Mouse (Mus musculus): ENCODE data around the gene Nfam1. TPM values are rescaled to one million over a fixed set of nuclear protein-coding genes. Genes with fewer than 3 reads are reported as not detected.

Nfam1 gene
- polyA plus RNA-seq, 1 experiment, result not detected

DNA sequence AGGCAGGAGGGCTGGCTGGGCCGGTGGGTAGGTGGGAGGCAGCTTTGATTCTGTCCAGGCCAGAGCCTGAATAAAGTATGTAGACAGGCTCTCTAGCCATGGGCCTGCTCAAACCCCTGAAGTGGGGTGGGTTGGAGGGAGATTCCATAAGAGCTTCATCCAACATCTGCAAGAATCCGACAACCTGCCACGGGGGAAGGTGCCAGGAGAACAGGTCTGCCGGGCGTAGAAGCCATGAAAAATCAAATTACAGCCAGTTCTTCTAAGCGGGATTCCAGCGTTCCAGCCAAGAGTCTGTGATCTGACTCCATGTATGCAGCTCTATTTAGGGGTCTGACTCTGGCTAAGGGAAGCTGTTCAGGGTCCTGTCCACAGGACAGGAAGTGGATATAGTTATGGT lies 48.5 kb downstream of the Nfam1 start:
- no peak for TF ChIP-seq GATA1 (IDR thresholded peaks at IDR 0.05; ENCODE audit: low read length)

DNA sequence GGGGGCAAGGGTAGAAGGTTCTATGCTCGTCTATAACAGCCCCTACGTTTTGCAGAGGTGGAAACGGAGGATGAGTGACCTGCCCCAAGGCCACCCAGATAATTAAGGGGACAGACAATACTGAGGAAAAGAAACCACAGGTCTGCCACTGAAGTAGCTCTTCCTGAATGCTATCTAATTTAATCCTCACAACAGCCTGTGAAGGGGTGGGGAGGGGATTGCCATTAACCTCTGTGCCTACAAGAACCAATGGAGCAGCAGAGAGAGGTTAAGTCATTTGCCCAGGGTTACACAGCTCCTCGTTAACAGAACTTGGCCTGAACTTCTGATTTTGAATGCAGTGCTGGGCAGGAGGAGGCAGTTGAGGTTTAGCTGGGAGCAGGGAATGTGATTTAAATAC lies 49.0 kb downstream of the Nfam1 start:
- TF ChIP-seq GATA1 (IDR thresholded peaks at IDR 0.05; ENCODE audit: low read length), result no peak

DNA sequence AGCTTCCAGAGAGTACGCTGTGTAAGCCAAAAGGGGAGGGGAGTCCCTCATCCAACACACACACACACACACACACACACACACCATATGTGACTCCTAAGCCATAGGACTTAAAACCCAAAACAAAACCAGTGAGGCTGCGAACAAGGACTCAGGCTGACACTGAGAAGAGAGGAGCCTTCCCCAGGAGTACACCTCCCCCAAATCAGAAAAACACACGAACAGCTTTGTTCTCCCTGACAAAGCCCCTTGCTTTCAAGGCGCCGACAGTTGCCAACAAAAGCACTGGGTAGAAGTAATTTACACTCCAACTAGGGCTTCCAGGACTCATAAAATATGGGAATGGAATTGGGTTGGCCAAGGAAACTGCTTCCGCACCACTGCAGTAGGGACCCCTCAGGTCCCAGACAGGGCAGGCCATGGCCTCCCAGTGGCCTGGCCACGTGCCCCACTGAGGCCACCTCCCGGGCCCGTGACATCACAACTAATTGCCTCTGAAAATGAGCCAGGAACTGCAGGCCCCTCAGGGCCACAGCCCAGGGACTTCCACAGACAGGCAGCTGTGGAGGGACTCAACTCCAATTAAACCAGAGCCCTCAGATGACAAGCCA lies 49.6 kb downstream of the Nfam1 start:
- TF ChIP-seq GATA1 (IDR thresholded peaks at IDR 0.05; ENCODE audit: low read length), result no peak

- TF ChIP-seq GATA1 (IDR thresholded peaks at IDR 0.05; ENCODE audit: low read length), result no peak
Measured at GRCm38 (mm10) chr15:82982724-82983415, 50.2 kb downstream of the Nfam1 start.

DNA sequence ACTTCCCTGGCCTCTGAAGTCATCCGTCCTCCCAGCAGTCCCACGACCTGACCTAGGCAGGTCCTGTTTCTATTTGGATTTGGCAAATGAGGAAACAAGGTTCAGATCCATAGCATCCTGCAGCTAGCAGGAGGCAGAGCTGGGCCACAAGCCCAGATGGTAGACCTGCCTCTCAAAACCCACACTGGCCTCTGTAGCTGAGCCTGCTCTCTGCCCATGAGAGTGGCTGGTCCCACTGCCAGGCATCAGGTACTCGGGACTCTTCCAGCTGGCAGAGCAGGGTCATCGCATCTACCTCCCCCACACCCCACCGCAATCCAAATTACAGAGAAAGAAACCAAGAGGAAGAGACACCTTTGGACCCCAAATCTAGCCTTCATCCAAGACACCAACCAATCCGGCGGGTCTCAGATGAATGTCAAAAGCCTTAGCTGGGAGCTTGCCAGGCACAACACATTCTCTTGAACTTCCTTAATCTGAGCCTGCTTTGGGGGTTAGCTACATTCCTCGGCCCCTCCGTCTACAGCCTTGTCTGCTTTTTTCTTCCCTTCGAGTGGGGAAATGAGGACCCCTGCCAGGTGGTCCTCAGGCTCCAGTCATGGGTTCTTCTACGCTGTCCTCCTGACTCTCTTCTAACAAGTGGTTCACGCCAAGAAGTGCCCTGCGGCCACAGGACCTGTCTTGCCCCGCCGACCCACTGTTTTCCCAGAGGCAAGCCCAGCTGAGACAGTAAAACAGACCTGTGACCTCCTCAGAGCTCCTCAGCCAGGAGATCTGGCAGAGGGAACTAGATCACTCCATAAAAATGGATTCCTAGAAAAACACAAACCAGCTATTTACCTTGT lies 51.2 kb downstream of the Nfam1 start:
- TF ChIP-seq GATA1 (IDR thresholded peaks at IDR 0.05; ENCODE audit: low read length), result no peak

GRCm38 (mm10) chr15:82979531-82979930 lies 53.6 kb downstream of the Nfam1 start:
- no peak for TF ChIP-seq GATA1 (IDR thresholded peaks at IDR 0.05; ENCODE audit: low read length)

DNA sequence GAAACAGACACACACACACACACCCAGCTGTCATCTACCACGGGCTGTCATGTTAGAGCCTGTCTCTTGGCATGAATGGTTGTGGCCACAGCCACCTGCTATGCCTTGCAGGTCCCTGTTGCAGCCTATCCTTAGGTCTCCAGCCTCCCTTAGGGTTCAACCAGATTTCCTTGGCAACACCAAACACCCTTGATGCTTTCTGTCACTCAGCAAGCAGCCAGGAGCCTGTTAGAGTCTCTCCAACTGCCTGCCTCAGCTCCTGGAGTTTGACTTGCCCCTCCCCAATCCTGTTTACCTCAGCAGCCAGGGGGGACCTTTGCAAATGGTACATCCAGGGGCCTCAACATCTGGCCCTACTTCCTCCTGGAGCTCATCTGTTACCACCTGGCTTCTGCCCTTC lies 58.6 kb downstream of the Nfam1 start:
- TF ChIP-seq GATA1 (IDR thresholded peaks at IDR 0.05; ENCODE audit: low read length), result no peak

GRCm38 (mm10) chr15:82969206-82969721 lies 63.8 kb downstream of the Nfam1 start:
- no peak for TF ChIP-seq GATA1 (IDR thresholded peaks at IDR 0.05; ENCODE audit: low read length)

- no peak for TF ChIP-seq GATA1 (IDR thresholded peaks at IDR 0.05; ENCODE audit: low read length)
Measured at GRCm38 (mm10) chr15:82968449-82968848, 64.7 kb downstream of the Nfam1 start.

GRCm38 (mm10) chr15:82967947-82968346 lies 65.2 kb downstream of the Nfam1 start:
- TF ChIP-seq GATA1 (IDR thresholded peaks at IDR 0.05; ENCODE audit: low read length), result no peak

- no peak for TF ChIP-seq GATA1 (IDR thresholded peaks at IDR 0.05; ENCODE audit: low read length)
Measured at GRCm38 (mm10) chr15:82964266-82964825, 68.8 kb downstream of the Nfam1 start.

DNA sequence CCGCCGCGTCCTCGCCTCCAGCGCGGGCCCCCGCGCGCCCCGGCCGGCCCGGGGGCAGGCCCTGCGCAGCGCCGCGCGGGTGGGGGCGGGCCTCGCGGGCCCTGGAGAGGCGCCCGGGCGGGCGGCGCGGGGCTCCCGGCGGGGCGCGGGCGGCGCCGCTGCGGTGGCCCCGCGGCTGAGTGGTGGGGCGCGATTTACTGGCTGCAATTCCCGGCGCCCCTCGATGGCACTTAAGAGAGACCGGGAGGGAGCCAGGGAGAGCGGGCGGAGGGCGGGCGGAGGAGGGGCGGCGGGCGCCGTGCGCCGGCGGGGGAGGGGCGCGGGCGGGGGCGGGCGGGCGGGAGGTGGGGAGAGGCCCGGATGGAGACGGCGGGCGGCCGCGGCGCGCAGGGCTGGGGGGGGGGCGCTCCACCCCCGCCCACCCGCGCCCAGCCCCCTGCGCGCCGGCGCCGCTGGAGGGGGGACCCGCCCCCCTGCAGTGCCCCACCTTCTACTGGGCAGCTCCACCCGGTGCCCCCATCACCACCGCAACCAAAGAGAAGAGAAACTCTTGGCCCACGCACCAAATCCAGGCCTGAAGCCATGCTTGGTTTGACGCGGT lies 69.5 kb downstream of the Nfam1 start:
- no peak for TF ChIP-seq GATA1 (IDR thresholded peaks at IDR 0.05; ENCODE audit: low read length)

DNA sequence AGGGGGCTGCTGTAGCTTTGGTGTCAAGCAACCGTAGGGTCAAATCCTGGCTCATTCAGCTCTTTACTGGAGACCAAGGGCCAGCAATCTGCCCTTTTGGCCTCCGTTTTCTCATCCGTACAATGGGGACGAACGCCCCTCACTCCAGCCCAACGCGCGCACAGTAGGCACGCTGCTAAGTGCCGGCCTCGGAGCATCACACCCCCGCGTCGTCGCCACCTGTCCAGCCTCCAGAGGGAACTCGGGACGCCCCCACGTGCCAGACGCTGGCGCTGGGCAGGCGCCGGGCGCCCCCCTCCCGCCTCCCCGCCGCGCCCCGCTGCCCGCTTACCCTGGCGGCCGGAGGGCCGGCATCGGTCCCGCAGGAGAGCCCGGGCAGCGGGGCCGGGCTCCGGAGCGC lies 70.0 kb downstream of the Nfam1 start:
- no peak for TF ChIP-seq GATA1 (IDR thresholded peaks at IDR 0.05; ENCODE audit: low read length)

GRCm38 (mm10) chr15:82962536-82962935 lies 70.6 kb downstream of the Nfam1 start:
- no peak for TF ChIP-seq GATA1 (IDR thresholded peaks at IDR 0.05; ENCODE audit: low read length)

DNA sequence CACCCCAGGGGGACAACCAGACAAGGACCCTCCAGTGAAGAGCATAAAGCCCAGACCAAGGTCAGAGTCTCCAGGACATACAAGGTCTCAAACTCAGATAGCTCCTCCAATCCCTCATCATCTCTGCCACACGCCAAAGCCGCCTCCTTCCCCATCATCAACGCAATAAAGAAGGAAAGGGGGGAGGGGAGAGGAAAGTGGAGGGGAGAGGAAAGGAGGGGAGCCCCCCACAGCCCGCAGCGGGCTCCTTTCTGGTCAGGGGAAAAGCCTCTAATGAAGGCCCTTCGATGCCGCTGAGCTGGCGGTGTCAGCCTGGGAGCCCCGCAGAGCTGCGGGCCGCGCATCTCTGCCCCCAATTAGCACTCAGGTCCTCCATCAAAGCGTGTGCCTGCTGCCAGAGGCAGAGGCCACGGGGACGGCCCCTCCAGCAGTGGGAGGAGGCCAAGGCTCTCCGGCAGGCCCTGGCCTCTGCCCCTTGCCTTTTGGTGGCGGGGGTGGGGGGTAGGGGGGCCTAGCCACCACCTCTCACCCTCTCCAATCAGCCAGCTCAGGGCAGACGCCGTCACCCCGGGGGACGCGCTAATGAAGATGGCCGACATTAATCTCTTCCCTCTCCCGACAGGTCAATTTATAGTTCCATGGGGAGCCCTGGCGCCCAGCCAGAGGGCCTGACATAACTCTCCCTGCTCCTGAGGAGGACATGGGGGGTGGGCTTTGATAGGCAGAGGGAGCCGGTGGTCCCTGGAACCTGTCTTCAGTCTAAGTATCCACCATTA lies 72.1 kb downstream of the Nfam1 start:
- no peak for TF ChIP-seq GATA1 (IDR thresholded peaks at IDR 0.05; ENCODE audit: low read length)

Measured in G1E-ER4 (cell line).